Mouse (Mus musculus) spleen, adult 2 months (tissue): ENCODE results near the gene Atf5.

ENCODE experiments used
- CTCF ChIP-seq: fragments of 200-500 bp; IDR thresholded peaks from 2 replicates; pipeline ENCODE4 v1.5.1; 2011; ENCODE audit warnings: mild to moderate bottlenecking, inconsistent platforms; ENCODE audit not compliant: insufficient read depth, insufficient read length, insufficient replicate concordance; ENCODE audit errors: extremely low read depth
- POLR2A ChIP-seq: fragments of 200-500 bp; IDR thresholded peaks from 2 replicates; pipeline ENCODE4 v1.6.1; 2011; ENCODE audit warnings: low read depth, low read length, inconsistent platforms

DNA sequence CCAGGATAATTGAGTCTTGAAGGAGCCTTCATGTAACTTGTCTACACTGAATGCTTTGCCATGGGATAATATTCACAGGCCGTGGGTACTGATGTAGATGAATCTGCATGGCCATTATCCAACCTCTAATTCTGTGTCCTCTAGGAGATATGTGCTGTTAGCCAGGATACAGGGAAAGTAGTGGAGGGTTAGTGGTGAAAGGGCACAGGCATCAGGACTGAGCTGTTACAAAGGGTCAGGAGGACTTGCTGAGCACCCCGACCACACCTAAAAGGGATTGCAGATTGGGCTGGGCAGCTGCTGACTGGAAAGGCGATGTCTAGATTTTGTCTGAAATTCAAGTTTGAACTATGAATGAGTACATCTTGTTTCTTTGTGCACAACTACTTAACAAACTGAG lies 4.1 kb upstream of the Atf5 start:
- no peak for TF ChIP-seq CTCF
- TF ChIP-seq POLR2A: no peak
